Mouse (Mus musculus) heart, embryonic 11.5 days (tissue): Measurements from ENCODE around the gene Tatdn3. TPM values are rescaled to one million over a fixed set of nuclear protein-coding genes. Genes with fewer than 3 reads are reported as not detected.

Source experiments
- ATAC-seq: fragments of 200-750 bp; cut with Nextera tagmentation; replicated peaks from 2 replicates; pipeline ENCODE4 v1.8.0; 2017; ENCODE audit warnings: moderate library complexity; ENCODE audit not compliant: insufficient number of reproducible peaks, low FRiP score, low TSS enrichment
- H3K27ac ChIP-seq: fragments of 300-500 bp; sonication (generic); 2 replicates; pipeline ENCODE4 v1.5.1; 2014; ENCODE audit warnings: mild to moderate bottlenecking, low read depth, low read length
- H3K27me3 ChIP-seq: fragments of 300-500 bp; sonication (generic); 2 replicates; pipeline ENCODE4 v1.6.1; 2014; ENCODE audit warnings: mild to moderate bottlenecking, low read length, mixed read lengths; ENCODE audit not compliant: control insufficient read depth, insufficient read depth
- H3K36me3 ChIP-seq: fragments of 300-500 bp; sonication (generic); 2 replicates; pipeline ENCODE4 v1.6.1; 2014; ENCODE audit warnings: mild to moderate bottlenecking, low read length, moderate library complexity, mixed read lengths; ENCODE audit not compliant: control insufficient read depth, insufficient read depth
- H3K4me1 ChIP-seq: fragments of 300-500 bp; sonication (generic); 2 replicates; pipeline ENCODE4 v1.6.1; 2014; ENCODE audit warnings: low read length; ENCODE audit not compliant: control insufficient read depth, insufficient read depth
- H3K4me2 ChIP-seq: fragments of 300-500 bp; sonication (generic); 2 replicates; pipeline ENCODE4 v1.6.1; 2014; ENCODE audit warnings: mild to moderate bottlenecking, moderate library complexity
- H3K4me3 ChIP-seq: fragments of 300-500 bp; sonication (generic); 2 replicates; pipeline ENCODE4 v1.5.1; 2014; ENCODE audit warnings: low read depth, low read length
- H3K9ac ChIP-seq: fragments of 300-500 bp; sonication (generic); 2 replicates; pipeline ENCODE4 v1.6.1; 2014; ENCODE audit warnings: mild to moderate bottlenecking, low read depth, low read length, moderate library complexity
- H3K9me3 ChIP-seq: fragments of 300-500 bp; sonication (generic); replicated peaks from 2 replicates; pipeline ENCODE4 v1.6.1; 2016; ENCODE audit warnings: low read length; ENCODE audit not compliant: control insufficient read depth
- WGBS: fragments of 180-500 bp; shearing (Covaris S2); extraction: QIAGEN DNeasy Blood & Tissue Kit; methylation state at CpG from one replicate; pipeline ENCODE4 v1.1.7; 2014; ENCODE audit not compliant: insufficient replicate concordance; 5-methylcytosine and 5-hydroxymethylcytosine counted together
- polyA plus RNA-seq: library from polyadenylated mRNA; unstranded; fragments of >200 nt; fragmentation: Nextera tagmentation; extraction: Ambion mirVana; gene quantifications from 2 replicates; pipeline ENCODE4 v1.2.1, GENCODE M21; 2014

Tatdn3 gene
- polyA plus RNA-seq, 1 experiment from 2014 or later: 20.3 TPM

- Histone ChIP-seq H3K27me3 (no peaks in the 10 kb centered on the region), H3K9me3 (no peaks in the 10 kb centered on the region), H3K36me3 (peaks cover 16% of the 10 kb centered on the region), H3K4me1 (peaks cover 4% of the 10 kb centered on the region; the same call in 1 of the 2 replicates), H3K4me3 (no peak overlapping the region), H3K27ac (no peak overlapping the region), H3K9ac (no peak overlapping the region), H3K4me2 (no peak overlapping the region)
- WGBS: 88% methylated on average over 7 of the region's 7 CpGs
- ATAC-seq: no peak
Observed at GRCm38 (mm10) chr1:191086304-191086878, 23.7 kb upstream of the Tatdn3 start.

DNA sequence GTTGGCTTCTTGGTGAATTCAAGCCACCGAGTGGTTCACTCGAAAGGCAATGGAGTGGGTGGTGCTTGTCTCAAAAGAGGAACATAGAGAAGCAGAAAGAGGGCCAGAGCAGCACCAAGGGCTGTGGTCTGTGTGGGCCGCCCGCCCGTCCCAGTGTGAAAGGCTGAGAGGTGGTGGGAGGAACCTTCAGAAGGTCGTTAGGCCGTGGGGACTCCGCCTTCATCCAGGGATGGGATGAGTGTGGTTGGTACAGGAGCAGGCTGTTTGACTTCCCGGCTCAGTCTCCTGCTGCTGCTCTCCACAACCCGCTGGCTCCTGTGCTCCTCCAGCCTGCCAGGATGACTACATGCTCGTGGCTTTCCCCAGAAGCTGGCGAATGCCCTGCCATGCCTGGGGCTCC lies 22.9 kb upstream of the Tatdn3 start:
- no peak overlapping the region for H3K27ac ChIP-seq
- no peak overlapping the region for H3K9ac ChIP-seq
- no peak overlapping the region for H3K4me3 ChIP-seq
- H3K36me3 ChIP-seq: peaks cover 16% of the 10 kb centered on the region
- no peaks in the 10 kb centered on the region for H3K9me3 ChIP-seq
- H3K27me3 ChIP-seq: no peaks in the 10 kb centered on the region
- WGBS: 82% methylated on average over 12 of the region's 12 CpGs
- H3K4me2 ChIP-seq: no peak overlapping the region
- no peak for ATAC-seq
- peaks cover 4% of the 10 kb centered on the region; the same call in 1 of the 2 replicates for H3K4me1 ChIP-seq

- Histone ChIP-seq H3K9ac (no peak overlapping the region), H3K27me3 (no peaks in the 10 kb centered on the region), H3K27ac (no peak overlapping the region), H3K4me3 (no peak overlapping the region), H3K4me1 (peaks cover 4% of the 10 kb centered on the region; the same call in 1 of the 2 replicates), H3K9me3 (no peaks in the 10 kb centered on the region), H3K4me2 (no peak overlapping the region), H3K36me3 (peaks cover 16% of the 10 kb centered on the region)
- WGBS: 75% methylated on average over 5 of the region's 5 CpGs
- no peak for ATAC-seq
Observed at GRCm38 (mm10) chr1:191084951-191085559, 22.3 kb upstream of the Tatdn3 start.

DNA sequence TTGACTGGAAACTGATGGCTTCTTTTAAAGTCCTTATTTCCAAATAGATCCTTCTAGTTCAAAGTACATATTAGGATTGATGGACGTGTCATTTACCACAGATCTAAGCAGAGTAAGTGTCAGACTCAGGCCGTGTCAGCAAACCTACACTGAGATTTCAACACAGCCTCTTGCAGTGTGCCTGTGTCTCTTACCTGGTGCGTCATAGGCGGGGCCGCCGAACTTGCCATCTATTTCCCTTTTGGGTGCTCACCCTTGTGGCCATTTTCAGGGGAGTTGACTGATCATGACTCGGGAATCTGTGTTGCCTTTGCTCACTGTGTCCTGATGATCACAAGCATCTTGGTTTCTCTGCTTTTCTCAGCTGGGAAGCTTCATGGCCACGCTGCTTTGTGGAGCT lies 20.5 kb upstream of the Tatdn3 start:
- Histone ChIP-seq H3K9me3 (no peaks in the 10 kb centered on the region), H3K4me2 (no peak overlapping the region), H3K4me3 (no peak overlapping the region), H3K36me3 (peaks cover 19% of the 10 kb centered on the region), H3K27me3 (no peaks in the 10 kb centered on the region), H3K9ac (no peak overlapping the region), H3K4me1 (no peaks in the 10 kb centered on the region), H3K27ac (no peak overlapping the region)
- 90% methylated on average over 8 of the region's 8 CpGs for WGBS
- ATAC-seq: no peak

GRCm38 (mm10) chr1:191075199-191075883 lies 12.6 kb upstream of the Tatdn3 start:
- Histone ChIP-seq H3K27ac (peak overlapping the region; percentile 50), H3K36me3 (peaks cover 31% of the 10 kb centered on the region)
- 50% methylated on average over 10 of the region's 10 CpGs for WGBS

DNA sequence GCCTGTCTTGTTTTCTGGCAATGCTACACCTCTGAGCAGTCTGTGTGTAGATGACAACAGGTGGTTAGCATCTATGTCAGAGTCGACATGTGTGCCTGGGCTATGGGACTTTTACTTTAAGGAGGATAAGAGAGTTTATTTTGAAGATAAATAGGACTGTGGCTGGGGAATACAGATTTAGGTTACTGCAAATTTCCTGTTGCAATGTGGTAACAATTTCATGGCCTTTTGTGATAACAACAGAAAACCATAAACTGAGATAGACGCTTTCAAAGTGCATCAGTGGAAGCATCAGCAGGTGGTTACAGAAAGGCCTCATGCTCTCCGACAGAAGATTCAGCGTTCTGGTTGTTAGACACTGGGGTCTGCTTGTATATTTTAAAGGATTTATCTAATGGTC lies 10.8 kb upstream of the Tatdn3 start:
- 86% methylated on average over 4 of the region's 4 CpGs for WGBS
- no peak overlapping the region for H3K4me3 ChIP-seq
- no peaks in the 10 kb centered on the region for H3K27me3 ChIP-seq
- H3K9ac ChIP-seq: no peak overlapping the region
- H3K36me3 ChIP-seq: peaks cover 45% of the 10 kb centered on the region
- H3K4me2 ChIP-seq: no peak overlapping the region
- ATAC-seq: no peak
- H3K4me1 ChIP-seq: no peaks in the 10 kb centered on the region
- H3K27ac ChIP-seq: no peak overlapping the region
- H3K9me3 ChIP-seq: no peaks in the 10 kb centered on the region

More at GRCm38 (mm10) chr1:191075199-191075883, 12.6 kb upstream of the Tatdn3 start:
- Histone ChIP-seq H3K27me3 (no peaks in the 10 kb centered on the region), H3K4me2 (no peak overlapping the region), H3K9me3 (no peaks in the 10 kb centered on the region), H3K4me1 (no peaks in the 10 kb centered on the region), H3K4me3 (no peak overlapping the region), H3K9ac (no peak overlapping the region)
- ATAC-seq: no peak

DNA sequence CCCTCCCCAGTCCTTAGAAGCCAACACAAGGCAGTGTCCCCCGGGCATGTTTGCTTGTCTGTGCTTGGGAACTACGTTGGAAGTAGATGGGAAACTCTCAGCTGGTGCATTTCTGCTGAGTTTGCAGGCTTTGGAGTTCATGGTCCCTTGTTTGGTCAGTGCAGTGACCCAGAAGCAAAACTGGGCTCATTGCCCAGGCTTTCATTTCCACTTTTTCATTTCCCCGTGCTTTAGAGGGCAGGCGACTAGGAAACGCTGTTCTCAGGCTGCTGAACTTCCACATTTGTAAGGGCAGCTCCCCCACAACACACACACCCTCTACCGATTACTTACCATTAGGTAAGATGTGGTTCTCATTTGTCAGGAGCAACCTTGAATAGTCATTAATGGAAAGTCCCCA lies 10.3 kb upstream of the Tatdn3 start:
- WGBS: 82% methylated on average over 6 of the region's 6 CpGs
- no peak overlapping the region for H3K4me2 ChIP-seq
- ATAC-seq: no peak
- no peak overlapping the region for H3K4me3 ChIP-seq
- H3K4me1 ChIP-seq: no peaks in the 10 kb centered on the region
- no peak overlapping the region for H3K9ac ChIP-seq
- peaks cover 44% of the 10 kb centered on the region for H3K36me3 ChIP-seq
- H3K27ac ChIP-seq: no peak overlapping the region
- no peaks in the 10 kb centered on the region for H3K27me3 ChIP-seq
- H3K9me3 ChIP-seq: no peaks in the 10 kb centered on the region

DNA sequence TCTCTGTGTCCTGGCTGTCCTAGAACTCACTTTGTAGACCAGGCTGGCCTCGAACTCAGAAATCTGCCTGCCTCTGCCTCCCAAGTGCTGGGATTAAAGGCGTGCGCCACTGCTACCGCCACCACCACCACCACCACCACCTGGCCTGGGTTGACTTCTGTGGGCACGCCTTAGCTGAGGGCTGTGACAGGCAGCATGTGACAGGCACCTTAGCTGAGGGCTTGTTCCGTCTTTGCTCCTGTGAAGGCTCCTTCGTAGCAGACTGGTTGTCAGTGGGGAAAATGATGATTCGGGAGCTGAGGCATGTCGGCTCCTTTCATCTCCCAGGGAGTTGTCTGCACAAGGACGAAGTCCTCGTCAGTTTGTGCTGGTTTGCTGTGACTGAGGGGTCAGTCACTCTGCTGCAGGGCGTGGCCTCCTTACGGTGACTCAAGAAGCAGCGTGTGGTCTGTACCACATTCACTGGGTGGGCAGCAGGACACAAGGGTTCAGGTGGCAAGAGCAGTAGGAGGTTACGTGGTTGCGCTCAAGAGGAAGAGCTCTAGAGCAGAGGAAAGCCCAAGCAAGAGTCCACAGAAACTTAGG lies 9.7 kb upstream of the Tatdn3 start:
- 90% methylated on average over 16 of the region's 16 CpGs for WGBS

More for the DNA sequence above, 9.7 kb upstream of the Tatdn3 start:
- H3K4me1 ChIP-seq: no peaks in the 10 kb centered on the region
- no peak overlapping the region for H3K4me3 ChIP-seq
- H3K27ac ChIP-seq: no peak overlapping the region
- H3K9me3 ChIP-seq: no peaks in the 10 kb centered on the region
- ATAC-seq: no peak
- H3K4me2 ChIP-seq: no peak overlapping the region
- H3K9ac ChIP-seq: no peak overlapping the region
- peaks cover 44% of the 10 kb centered on the region for H3K36me3 ChIP-seq
- no peaks in the 10 kb centered on the region for H3K27me3 ChIP-seq
